Mouse (Mus musculus) myocyte (in vitro differentiated cells): ENCODE results near the gene Pacsin1.
"Not testable (repeated sequence)": the region's sequence is repeated elsewhere in the genome, so short reads cannot be mapped to it uniquely, and the experiment has no call there.

ENCODE experiments used
- CEBPB ChIP-seq: IDR thresholded peaks from 2 replicates; pipeline ENCODE4 v1.6.1; 2011; ENCODE audit warnings: mild to moderate bottlenecking, moderate library complexity; ENCODE audit not compliant: poor library complexity, insufficient read depth, severe bottlenecking
- E2F4 ChIP-seq: IDR thresholded peaks from one replicate; pipeline ENCODE4 v1.6.1; 2011; ENCODE audit warnings: mild to moderate bottlenecking, control low read depth, moderate library complexity; ENCODE audit not compliant: insufficient read depth
- MAX ChIP-seq: IDR thresholded peaks from one replicate; pipeline ENCODE4 v1.6.1; 2011; ENCODE audit warnings: low read depth, mild to moderate bottlenecking, control low read depth
- MYOD1 ChIP-seq, 3 experiments: IDR thresholded peaks; one replicate each; pipeline ENCODE4 v1.6.1; 2011; ENCODE audit warnings: control low read depth in 2 of 3, low read depth in 2 of 3, mild to moderate bottlenecking in 2 of 3, moderate library complexity in 1 of 3; ENCODE audit not compliant: insufficient read length in 2 of 3, control insufficient read depth in 1 of 3
- MYOG ChIP-seq, 3 experiments: IDR thresholded peaks; one replicate each; pipeline ENCODE4 v1.6.1; 2011; ENCODE audit warnings: control low read depth in 2 of 3, low read depth in 2 of 3, mild to moderate bottlenecking in 2 of 3; ENCODE audit not compliant: insufficient read length in 2 of 3, control insufficient read depth in 1 of 3, insufficient read depth in 1 of 3
- POLR2A ChIP-seq: IDR thresholded peaks from one replicate; pipeline ENCODE4 v1.6.1; 2011; ENCODE audit warnings: low read depth, mild to moderate bottlenecking, control low read depth, moderate library complexity; ENCODE audit not compliant: insufficient read length
- POLR2AphosphoS2 ChIP-seq: IDR thresholded peaks from one replicate; pipeline ENCODE4 v1.6.1; 2011; ENCODE audit warnings: low read depth, control low read depth; ENCODE audit not compliant: insufficient read length
- SRF ChIP-seq: IDR thresholded peaks from one replicate; pipeline ENCODE4 v1.6.1; 2011; ENCODE audit warnings: low read depth; ENCODE audit not compliant: control insufficient read depth, insufficient read length
- TCF12 ChIP-seq: IDR thresholded peaks from one replicate; pipeline ENCODE4 v1.6.1; 2011; ENCODE audit warnings: mild to moderate bottlenecking, control low read depth; ENCODE audit not compliant: poor library complexity, insufficient read depth, severe bottlenecking
- TCF3 ChIP-seq: IDR thresholded peaks from one replicate; pipeline ENCODE4 v1.6.1; 2011; ENCODE audit warnings: low read depth, control low read depth; ENCODE audit not compliant: insufficient read length
- USF1 ChIP-seq: IDR thresholded peaks from one replicate; pipeline ENCODE4 v1.6.1; 2011; ENCODE audit warnings: low read depth, mild to moderate bottlenecking, control low read depth, moderate library complexity

DNA sequence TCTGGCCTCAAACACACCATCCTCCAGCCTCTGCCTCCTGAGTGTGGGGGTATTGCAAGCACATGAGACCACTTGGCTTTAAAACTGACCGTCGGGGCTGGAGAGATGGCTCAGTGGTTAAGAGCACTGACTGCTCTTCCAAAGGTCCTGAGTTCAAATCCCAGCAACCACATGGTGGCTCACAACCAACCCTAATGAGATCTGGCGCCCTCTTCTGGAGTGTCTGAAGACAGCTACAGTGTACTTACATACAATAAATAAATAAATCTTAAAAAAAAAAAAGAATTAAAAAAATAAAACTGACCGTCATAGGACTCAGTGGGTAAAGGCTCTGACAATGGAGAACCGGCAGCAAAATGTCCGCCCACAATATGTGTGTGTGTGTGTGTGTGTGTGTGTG, 15.5 kb upstream of the Pacsin1 start:
- TF ChIP-seq POLR2A; MYOG (IDR thresholded peaks at IDR 0.05; ENCODE audit: control insufficient read depth in 1 of 3, insufficient read depth in 1 of 3, insufficient read length in 2 of 3, low read depth in 2 of 3); USF1; CEBPB; POLR2AphosphoS2; TCF3; MAX; E2F4; TCF12; SRF; MYOD1 (IDR thresholded peaks at IDR 0.05; ENCODE audit: control insufficient read depth in 1 of 3, insufficient read length in 2 of 3, low read depth in 2 of 3): not testable (repeated sequence)
